Mouse (Mus musculus) adipose tissue, adult 10 weeks (tissue): ENCODE measurements around the gene Ddi2. TPM values are rescaled to one million over a fixed set of nuclear protein-coding genes. Genes with fewer than 3 reads are reported as not detected.

Experiments used
- polyA plus RNA-seq: library from polyadenylated mRNA; stranded (reverse); fragments of 350-450 nt; fragmentation: Illumina TruSeq; extraction: RNeasy Lipid Tissue Mini Kit (QIAGEN cat#74804); gene quantifications from one replicate; pipeline ENCODE4 v1.2.3, GENCODE M21; 2014; ENCODE audit warnings: low read depth, low replicate concordance

Ddi2 gene
- 17.4 TPM for polyA plus RNA-seq

DNA sequence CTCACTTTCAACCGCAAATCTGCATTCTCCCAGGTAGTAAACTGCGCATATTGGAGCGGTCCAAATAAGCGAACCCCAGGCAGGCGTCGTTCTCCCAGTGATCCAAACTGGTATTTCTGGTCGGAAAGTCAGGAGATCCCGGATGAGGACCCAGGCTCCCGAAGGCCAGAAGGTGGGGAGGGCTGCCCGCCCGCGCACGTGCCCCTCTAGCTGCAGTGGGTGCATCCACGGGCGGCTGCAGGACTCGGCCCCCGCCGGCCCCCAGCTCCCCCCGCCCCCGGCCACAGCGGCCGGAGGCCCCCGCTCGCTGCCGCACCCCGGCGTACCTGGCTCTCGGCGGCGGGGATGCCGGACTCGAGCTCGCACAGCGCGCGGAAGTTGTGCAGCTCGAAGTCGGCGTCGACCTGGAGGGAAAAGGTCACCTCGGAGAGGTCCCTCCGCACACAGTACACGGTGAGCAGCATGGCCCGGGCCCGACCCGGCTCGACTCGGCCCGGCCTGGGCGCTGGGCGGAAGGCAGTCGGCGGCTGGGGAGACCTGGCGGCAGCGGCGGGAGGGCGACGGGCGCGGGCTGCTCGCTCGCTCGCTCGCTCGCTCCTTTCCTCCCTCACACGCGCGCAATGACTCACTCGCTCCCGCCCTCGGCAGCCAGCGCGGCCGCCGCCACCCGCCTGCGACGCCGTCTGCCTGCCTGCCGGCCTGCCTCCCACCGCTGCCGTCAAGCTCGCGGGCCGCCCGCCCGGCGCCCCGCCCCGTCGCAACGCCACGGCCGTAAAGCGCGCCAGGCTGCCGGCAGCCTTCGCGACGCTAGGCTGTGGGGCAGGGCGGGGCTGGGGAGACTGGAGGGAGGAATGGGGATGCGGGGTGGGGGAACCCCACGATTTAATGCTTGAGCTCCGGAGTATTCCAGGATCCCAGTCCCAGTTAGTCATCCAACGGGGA lies at the start of gene Ddi2:
TSS of gene Ddi2 (minus strand) at position 689 of the 942 bp plus-strand sequence.

DNA sequence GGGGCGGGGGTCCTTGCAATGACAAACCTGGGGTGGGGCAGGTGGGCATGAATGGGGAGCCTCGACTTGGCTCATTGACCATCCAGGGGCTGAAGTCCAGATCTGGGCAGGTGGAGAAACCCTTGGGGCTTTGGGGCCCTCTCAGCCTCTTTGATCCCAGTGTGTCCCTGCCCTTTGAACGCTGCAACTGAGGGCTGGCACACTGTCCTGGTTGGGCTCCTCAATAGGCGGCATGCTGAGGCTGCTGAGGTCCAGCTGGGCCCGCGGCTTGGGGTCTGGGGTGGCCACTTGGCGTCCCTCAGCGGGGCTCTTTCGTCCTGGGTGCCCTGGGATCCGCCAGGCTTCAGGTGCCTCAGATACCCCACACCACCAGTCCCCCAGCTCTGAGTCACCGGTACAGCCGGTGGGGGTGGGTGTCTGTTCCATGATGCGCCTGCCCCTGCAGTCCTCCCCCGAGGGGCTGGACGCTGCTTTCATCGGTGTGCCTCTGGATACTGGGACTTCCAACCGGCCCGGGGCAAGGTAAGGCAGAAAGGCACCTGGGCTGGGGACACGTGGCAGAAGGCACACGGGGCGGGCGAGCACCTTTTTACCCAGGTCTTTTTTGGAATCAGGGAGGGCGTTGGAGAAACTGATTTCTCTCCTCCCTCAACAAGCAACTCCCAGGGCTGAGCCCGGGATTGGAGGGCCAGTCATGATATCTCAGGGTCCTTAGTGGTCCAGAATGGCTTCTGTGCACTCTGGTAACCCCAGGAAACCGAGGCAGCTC lies 23.5 kb upstream of the Ddi2 start, which contains the start of gene Agmat:
TSS of gene Agmat (plus strand) at position 95 of the 769 bp plus-strand sequence.

DNA sequence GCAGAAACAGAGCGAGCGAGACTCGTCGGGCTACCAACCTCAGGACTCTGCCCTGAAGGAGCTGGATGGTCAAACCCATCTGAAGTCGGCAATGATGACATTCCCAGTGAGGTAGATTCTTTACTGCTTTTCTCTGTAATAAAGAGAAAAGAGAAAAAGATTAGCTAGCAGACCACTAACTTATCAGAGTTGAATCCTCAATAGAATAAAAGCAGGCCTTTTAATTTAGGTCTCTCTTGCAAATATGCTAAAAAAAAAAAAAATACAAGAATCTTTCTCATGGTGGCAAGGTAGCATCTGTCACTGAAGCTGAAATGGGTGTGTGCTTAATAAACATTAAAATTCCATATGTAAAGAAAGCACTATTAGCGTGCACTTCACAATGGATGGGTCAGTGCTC lies 37.7 kb downstream of the Ddi2 start, which contains the start of gene Rsc1a1:
TSS of gene Rsc1a1 (minus strand) at position 101 of the 400 bp plus-strand sequence.

DNA sequence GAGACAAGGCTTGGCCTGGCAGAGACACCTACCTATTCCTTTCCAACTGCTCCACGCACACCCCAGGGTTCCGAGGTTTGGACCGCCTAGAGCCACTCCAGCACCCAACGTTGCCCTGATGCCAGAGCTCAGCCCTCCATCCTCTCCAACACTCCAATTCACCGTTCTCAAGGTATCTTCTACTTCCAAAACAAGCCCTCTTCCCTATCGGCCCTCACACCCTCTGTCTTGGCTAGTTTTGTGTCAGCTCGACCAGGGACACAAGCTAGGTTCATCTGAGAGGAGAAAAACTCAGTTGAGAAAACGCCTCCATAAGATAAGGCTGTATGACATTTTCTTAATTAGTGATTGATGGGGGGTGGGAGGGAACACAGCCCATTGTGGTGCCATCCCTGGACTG lies 58.4 kb downstream of the Ddi2 start, which contains the start of gene Plekhm2:
TSS of gene Plekhm2 (minus strand) at position 101 of the 400 bp plus-strand sequence.

Other genes starting within 250 kb of the Ddi2 start
- gene Spen, start 184.8 kb downstream of the Ddi2 start, polyA plus RNA-seq, result 15.2 TPM
- gene Fblim1, start 117.3 kb downstream of the Ddi2 start, polyA plus RNA-seq, result 28.6 TPM
- 0.89 TPM for gene Tmem82, start 104.8 kb downstream of the Ddi2 start, polyA plus RNA-seq
- 1.7 TPM for gene Slc25a34, start 99.6 kb downstream of the Ddi2 start, polyA plus RNA-seq
- gene Plekhm2, start 58.5 kb downstream of the Ddi2 start, polyA plus RNA-seq, result 35.6 TPM
- gene Rsc1a1, start 37.8 kb downstream of the Ddi2 start, polyA plus RNA-seq, result 4.3 TPM
- gene Agmat, start 23.3 kb upstream of the Ddi2 start, polyA plus RNA-seq, result not detected
- 13.8 TPM for gene Dnajc16, start 67.5 kb upstream of the Ddi2 start, polyA plus RNA-seq
- 27.0 TPM for gene Casp9, start 70.2 kb upstream of the Ddi2 start, polyA plus RNA-seq
- gene Cela2a, start 102.7 kb upstream of the Ddi2 start, polyA plus RNA-seq, result 1.7 TPM
- gene Ctrc, start 122.9 kb upstream of the Ddi2 start, polyA plus RNA-seq, result not detected
- 32.8 TPM for gene Efhd2, start 151.5 kb upstream of the Ddi2 start, polyA plus RNA-seq